Mouse (Mus musculus) heart, adult 2 months (tissue): Measurements from ENCODE around the gene Itfg2. TPM values are rescaled to one million over a fixed set of nuclear protein-coding genes. Genes with fewer than 3 reads are reported as not detected.
"Not testable (repeated sequence)": the region's sequence is repeated elsewhere in the genome, so short reads cannot be mapped to it uniquely, and the experiment has no call there.

ENCODE experiments used
- DNase-seq, 2 experiments: peaks; one replicate each; pipeline ENCODE4 v3.0.0; 2021
- H3K27ac ChIP-seq: fragments of 200-600 bp; 2 replicates; pipeline ENCODE4 v1.8.1; 2022
- H3K27me3 ChIP-seq: fragments of 200-500 bp; 2 replicates; pipeline ENCODE4 v1.6.1; 2012; ENCODE audit warnings: mild to moderate bottlenecking, low read length, inconsistent platforms, mixed read lengths; ENCODE audit not compliant: control insufficient read depth, insufficient read depth
- H3K36me3 ChIP-seq: fragments of 200-500 bp; 2 replicates; pipeline ENCODE4 v1.6.1; 2012; ENCODE audit warnings: low read length, inconsistent platforms; ENCODE audit not compliant: control insufficient read depth, insufficient read depth
- H3K4me1 ChIP-seq: fragments of 200-500 bp; 2 replicates; pipeline ENCODE4 v1.6.1; 2011; ENCODE audit warnings: low read length; ENCODE audit not compliant: control insufficient read depth, insufficient read depth
- H3K4me3 ChIP-seq: fragments of 200-600 bp; 2 replicates; pipeline ENCODE4 v1.8.1; 2022
- H3K79me2 ChIP-seq: fragments of 200-500 bp; replicated peaks from 2 replicates; pipeline ENCODE4 v1.6.1; 2012; ENCODE audit warnings: mild to moderate bottlenecking, inconsistent platforms, low read length, moderate library complexity, mixed read lengths; ENCODE audit not compliant: control insufficient read depth, insufficient read depth
- H3K9ac ChIP-seq: fragments of 200-500 bp; 2 replicates; pipeline ENCODE4 v1.6.1; 2012; ENCODE audit warnings: low read depth, mild to moderate bottlenecking, control low read depth, inconsistent platforms, low read length, mixed read lengths
- CTCF ChIP-seq: fragments of 200-600 bp; IDR thresholded peaks from 2 replicates; pipeline ENCODE4 v1.8.1; 2022; ENCODE audit warnings: antibody characterized with exemption, mild to moderate bottlenecking, moderate library complexity
- EP300 ChIP-seq: fragments of 200-500 bp; IDR thresholded peaks from 2 replicates; pipeline ENCODE4 v1.6.1; 2011; ENCODE audit warnings: low read depth, low read length, control low read depth; ENCODE audit not compliant: insufficient read depth
- POLR2A ChIP-seq: fragments of 200-500 bp; IDR thresholded peaks from 2 replicates; pipeline ENCODE4 v1.6.1; 2011; ENCODE audit warnings: mild to moderate bottlenecking, low read depth, low read length, control low read depth; ENCODE audit not compliant: insufficient read depth
- WGBS: fragments of 180-500 bp; shearing (Covaris S2); methylation state at CpG from one replicate; pipeline ENCODE4 v1.1.7; 2018; 5-methylcytosine and 5-hydroxymethylcytosine counted together
- intact Hi-C: fragments of 180-260 bp; cut with DNase I; formaldehyde crosslinking; loops from one replicate; pipeline ENCODE4 v1.15.1; 2025
- polyA plus RNA-seq: library from polyadenylated mRNA; depleted of rRNA; stranded (reverse); fragments of >200 nt; gene quantifications from 2 replicates; pipeline ENCODE4 v1.2.3, GENCODE M21; 2012
- total RNA-seq, 2 experiments: library from RNA; stranded (reverse); gene quantifications; 2 replicates each; pipeline ENCODE4 v1.2.3; 2021

The Itfg2 gene
- total and polyA plus RNA-seq, 3 experiments = 17.0 to 21.5 (median 21.2) TPM

DNA sequence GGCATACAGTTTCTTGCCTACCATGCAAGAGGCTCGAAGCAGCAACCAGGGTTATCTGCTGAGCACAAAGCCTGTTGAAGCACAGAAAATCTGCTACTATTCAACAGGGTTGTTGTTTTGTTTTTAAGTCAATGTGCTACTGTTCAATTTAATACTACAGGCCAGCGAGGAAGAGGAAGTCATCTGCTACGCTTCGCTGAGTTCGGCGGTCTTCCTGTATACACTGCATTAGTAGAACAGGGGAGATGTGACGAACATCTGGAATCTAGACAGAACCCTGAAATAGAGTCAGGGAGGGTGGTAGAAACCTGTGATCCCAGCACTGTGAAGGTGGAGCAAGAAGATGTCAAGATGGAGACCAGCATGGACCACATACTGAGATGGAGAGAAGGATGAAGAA lies 41.0 kb downstream of the Itfg2 start:
- H3K27ac ChIP-seq = no peak overlapping the region
- WGBS = 55% methylated on average over 7 of the region's 7 CpGs
- no peaks in the 10 kb centered on the region for H3K36me3 ChIP-seq
- H3K27me3 ChIP-seq = no peaks in the 10 kb centered on the region
- no peak for TF ChIP-seq EP300
- TF ChIP-seq POLR2A = no peak
- TF ChIP-seq CTCF = no peak
- no peaks in the 10 kb centered on the region for H3K4me1 ChIP-seq
- intact Hi-C loops = no loop called here
- no peak overlapping the region for H3K4me3 ChIP-seq
- H3K79me2 ChIP-seq = no peaks in the 10 kb centered on the region
- no peak overlapping the region for H3K9ac ChIP-seq
- DNase-seq = no peak

GRCm38 (mm10) chr6:128381254-128381653 lies 43.5 kb downstream of the Itfg2 start:
- Histone ChIP-seq H3K4me1 (no peaks in the 10 kb centered on the region), H3K4me3 (no peak overlapping the region), H3K27ac (no peak overlapping the region), H3K36me3 (no peaks in the 10 kb centered on the region), H3K27me3 (no peaks in the 10 kb centered on the region), H3K79me2 (no peaks in the 10 kb centered on the region), H3K9ac (no peak overlapping the region)
- 76% methylated on average over 3 of the region's 3 CpGs for WGBS
- intact Hi-C loops = loop anchor here (2.0 kb wide), 1 partner anchor 30 kb away; no protein-coding TSS in a partner anchor
- TF ChIP-seq POLR2A (no peak), CTCF (no peak), EP300 (no peak)
- no peak for DNase-seq

- not testable (repeated sequence) for H3K27me3 ChIP-seq
Observed at GRCm38 (mm10) chr6:128380594-128381167, 44.0 kb downstream of the Itfg2 start.

GRCm38 (mm10) chr6:128379636-128380035 lies 45.1 kb downstream of the Itfg2 start:
- Histone ChIP-seq H3K4me3 (no peak overlapping the region), H3K27ac (no peak overlapping the region), H3K4me1 (no peaks in the 10 kb centered on the region), H3K27me3 (no peaks in the 10 kb centered on the region), H3K79me2 (no peaks in the 10 kb centered on the region), H3K36me3 (no peaks in the 10 kb centered on the region), H3K9ac (no peak overlapping the region)
- no peak for TF ChIP-seq CTCF
- TF ChIP-seq EP300 = no peak
- TF ChIP-seq POLR2A = no peak
- WGBS = 79% methylated on average over 16 of the region's 16 CpGs
- DNase-seq = no peak
- intact Hi-C loops = loop anchor here (2.0 kb wide), 1 partner anchor 31 kb away; no protein-coding TSS in a partner anchor

More at GRCm38 (mm10) chr6:128380594-128381167, 44.0 kb downstream of the Itfg2 start:
- not testable (repeated sequence) for H3K79me2 ChIP-seq, DNase-seq, H3K36me3 ChIP-seq, H3K27ac ChIP-seq, H3K4me1 ChIP-seq, H3K9ac ChIP-seq, H3K4me3 ChIP-seq
- peak; percentile 45 for TF ChIP-seq CTCF
- intact Hi-C loops = loop anchor here (2.0 kb wide), 1 partner anchor 30 kb away; no protein-coding TSS in a partner anchor
- 42% methylated on average over 1 of the region's 1 CpGs for WGBS

- no peaks in the 10 kb centered on the region for H3K27me3 ChIP-seq
- H3K9ac ChIP-seq = no peak overlapping the region
- intact Hi-C loops = no loop called here
- TF ChIP-seq CTCF = no peak
- no peak for TF ChIP-seq EP300
- no peak for TF ChIP-seq POLR2A
- H3K4me3 ChIP-seq = no peak overlapping the region
- H3K4me1 ChIP-seq = no peaks in the 10 kb centered on the region
- no peaks in the 10 kb centered on the region for H3K79me2 ChIP-seq
- 93% methylated on average over 17 of the region's 17 CpGs for WGBS
- no peak for DNase-seq
- H3K27ac ChIP-seq = no peak overlapping the region
- no peaks in the 10 kb centered on the region for H3K36me3 ChIP-seq
Observed at GRCm38 (mm10) chr6:128376371-128377085, 48.2 kb downstream of the Itfg2 start.

- Histone ChIP-seq H3K9ac (no peak within 1 kb of the TSS), H3K4me3 (no peak within 1 kb of the TSS), H3K36me3 (no peaks in the 10 kb centered on the region), H3K4me1 (no peaks in the 10 kb centered on the region), H3K27ac (no peak within 1 kb of the TSS; the same call in 1 of the 2 replicates), H3K79me2 (no peaks in the 10 kb centered on the region), H3K27me3 (no peaks in the 10 kb centered on the region)
- WGBS = 27% methylated on average over 6 of the region's 6 CpGs
- intact Hi-C loops = no loop called here
- peak in 1 of 2 experiments; percentile 54 for DNase-seq
- no peak for TF ChIP-seq POLR2A
- TF ChIP-seq EP300 = no peak
- TF ChIP-seq CTCF = no peak
Observed at GRCm38 (mm10) chr6:128375192-128375591, 49.5 kb downstream of the Itfg2 start, which contains the start of the genes Tex52 and Gm44596. Gene Tex52, plus strand, starts transcription at chr6:128375456. Gene Gm44596, plus strand, starts transcription at chr6:128375503.
